Mouse (Mus musculus) heart, adult 9 months (tissue): ENCODE data around the gene Chaf1a.

Source experiments
- DNase-seq, 2 experiments: peaks; one replicate each; pipeline ENCODE4 v3.0.0; 2022; ENCODE audit warnings: low spot score in 2 of 2

Chaf1a gene

DNA sequence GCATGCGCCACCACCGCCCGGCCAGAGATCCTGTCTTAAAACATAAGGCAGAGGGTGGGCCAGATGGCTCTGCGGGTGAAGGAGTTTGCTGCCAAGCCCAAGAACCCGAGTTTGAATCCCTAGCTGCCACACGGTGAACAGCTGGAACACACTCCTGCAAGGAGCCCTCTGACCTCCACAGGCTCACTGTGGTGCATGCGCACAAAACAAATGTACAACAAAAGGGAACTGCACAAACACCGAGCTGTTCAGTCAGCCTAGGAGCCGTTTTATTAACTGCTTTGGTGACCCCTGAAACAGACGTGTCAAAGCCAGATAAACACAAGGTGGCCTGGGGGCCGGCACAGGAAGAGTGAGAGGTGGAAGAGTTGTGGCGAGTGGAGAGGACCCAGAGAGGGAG, 79.2 kb downstream of the Chaf1a start:
- DNase-seq: no peak

DNA sequence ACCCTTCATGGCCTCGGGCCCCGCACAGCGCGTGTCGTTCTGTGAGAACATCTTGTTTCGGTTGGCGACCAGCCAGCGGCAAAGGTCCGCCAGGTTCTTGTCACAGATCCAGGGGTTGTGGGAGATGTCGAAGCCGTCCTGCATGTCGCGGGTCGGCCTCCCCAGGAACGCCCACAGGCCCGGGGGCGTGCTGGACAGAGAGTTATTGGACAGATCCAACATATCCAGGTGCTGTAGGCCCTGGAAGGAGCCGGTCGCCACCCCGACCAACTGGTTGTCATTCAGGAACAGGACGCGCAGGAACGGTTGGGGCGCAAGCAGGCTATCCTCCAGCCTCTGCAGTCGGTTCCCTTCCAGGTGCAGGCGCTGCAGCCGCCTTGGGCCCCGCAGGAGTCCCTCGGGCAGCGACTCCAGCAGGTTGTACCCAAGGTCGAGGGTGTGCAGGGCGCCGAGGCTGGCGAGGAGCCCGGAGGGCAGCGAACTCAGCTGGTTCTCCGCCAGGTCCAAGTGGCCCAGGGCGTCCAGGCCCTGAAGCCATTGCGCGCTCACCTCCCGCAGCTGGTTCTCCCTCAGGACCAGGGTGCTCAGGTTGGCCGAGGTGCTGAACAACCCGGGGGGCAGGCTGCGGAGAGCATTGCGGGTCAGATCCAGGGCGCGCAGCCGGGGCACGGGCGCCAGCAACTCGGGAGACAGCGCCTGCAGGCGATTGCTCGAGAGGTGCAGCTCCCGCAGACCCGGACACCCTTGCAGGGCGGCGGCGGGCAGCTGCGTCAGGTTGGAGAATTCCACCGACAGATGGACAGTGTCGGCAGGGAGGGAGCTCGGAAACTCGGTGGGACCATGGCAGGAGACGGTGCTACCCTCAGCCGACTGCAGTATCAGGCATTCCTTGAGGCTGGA, 80.0 kb downstream of the Chaf1a start:
- DNase-seq: peak; percentile 61 to 75

DNA sequence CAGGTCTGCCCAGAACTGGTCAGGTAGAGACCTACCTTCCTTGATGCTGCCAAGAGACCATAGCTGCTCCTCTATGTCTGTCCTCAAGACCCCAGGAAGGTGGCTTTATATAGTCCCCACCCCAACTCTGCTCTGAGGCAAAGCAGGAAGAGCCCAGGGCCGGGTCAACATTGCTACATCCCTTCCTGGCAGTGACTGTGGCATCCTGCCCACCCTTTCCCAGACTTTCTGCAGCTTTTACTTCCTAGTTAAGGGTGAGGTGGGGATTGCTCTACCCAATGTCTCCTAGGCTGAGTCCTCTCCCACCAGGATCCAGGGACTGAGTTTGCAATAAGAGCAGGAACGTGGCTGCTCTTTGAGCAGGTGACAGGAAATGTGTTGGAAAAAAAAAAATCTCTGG, 81.6 kb downstream of the Chaf1a start, which contains the start of gene Lrg1:
TSS of gene Lrg1 (minus strand) at position 176 of the 400 bp plus-strand sequence.
- no peak for DNase-seq
